In the genomic region with DNA sequence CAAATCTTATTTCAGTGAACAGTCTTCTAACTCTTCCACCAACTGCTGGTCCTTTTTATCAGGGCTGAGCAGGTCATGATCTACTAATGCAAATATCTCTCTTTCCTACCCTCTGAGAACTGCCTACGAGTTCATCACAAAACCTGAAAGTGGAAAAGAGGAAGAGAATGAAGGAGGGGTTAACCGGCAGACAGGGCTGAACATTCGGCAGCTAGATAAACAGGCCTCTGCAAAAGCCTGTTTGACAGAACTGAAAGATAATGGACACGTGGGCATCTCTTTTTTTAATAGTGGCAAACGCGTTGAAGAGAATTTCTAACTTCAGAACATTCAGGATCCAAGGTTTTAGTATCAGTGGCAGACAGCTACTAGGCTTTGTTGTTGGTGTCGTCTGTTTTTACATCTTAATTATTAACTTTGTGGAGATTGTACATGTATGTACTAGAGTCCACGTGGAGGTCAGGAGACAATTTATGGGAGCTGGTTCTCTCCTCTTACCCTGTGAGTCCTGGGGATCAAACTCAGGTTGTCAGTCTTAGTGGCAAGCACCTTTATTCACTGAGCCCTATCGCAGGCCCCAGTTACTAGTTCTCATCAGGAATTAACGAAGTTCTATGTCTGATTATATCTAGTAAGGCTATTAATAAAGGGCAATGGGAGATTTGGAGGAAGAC, we compare ENCODE assay signal across 10 mouse cellular contexts. TPM values are rescaled to one million over a fixed set of nuclear protein-coding genes. Genes with fewer than 3 reads are reported as not detected.
DNase-seq lines count a peak whose midpoint lies in the region; ATAC-seq and TF ChIP-seq lines count a peak whose summit lies in the region.
"Had no signal": no experiment of that assay in that cellular context is flagged by ENCODE, and none has a peak within 500 bp of the region (broad histone marks: within the 10 kb centered on the region; RNA-seq: fewer than 3 reads in every experiment).

No protein-coding gene starts in this region.

- 54% methylated on average over 10 of the region's 10 CpGs for WGBS in heart, embryonic 10.5 days
- 84% methylated on average over 10 of the region's 10 CpGs for WGBS in forebrain, postnatal 0 days

- no peaks in the 10 kb centered on the region for H3K27me3 ChIP-seq in heart, embryonic 10.5 days (ENCODE audit: insufficient read depth, poor library complexity, severe bottlenecking)
- H3K27me3 ChIP-seq in forebrain, postnatal 0 days (ENCODE audit: insufficient read depth, low read length) = no peaks in the 10 kb centered on the region

- H3K27ac ChIP-seq in heart, embryonic 10.5 days = no peak overlapping the region
- no peak overlapping the region for H3K27ac ChIP-seq in forebrain, postnatal 0 days (ENCODE audit: low read depth, low read length)

- peak overlapping the region; percentile 31; the same call in 1 of the 2 replicates for H3K9ac ChIP-seq in forebrain, postnatal 0 days

- peak overlapping the region; percentile 59 for H3K4me2 ChIP-seq in forebrain, postnatal 0 days (ENCODE audit: low read depth)

- H3K4me3 ChIP-seq in heart, embryonic 10.5 days = peak overlapping the region; percentile 95; the same call in 1 of the 2 replicates
- peak overlapping the region; percentile 97; the same call in 1 of the 2 replicates for H3K4me3 ChIP-seq in forebrain, postnatal 0 days (ENCODE audit: low read depth, low read length)

- no peaks in the 10 kb centered on the region for H3K9me3 ChIP-seq in heart, embryonic 10.5 days
- H3K9me3 ChIP-seq in forebrain, postnatal 0 days (ENCODE audit: low read length) = no peaks in the 10 kb centered on the region

- ATAC-seq in forebrain, postnatal 0 days = no peak
- peak; percentile 54 for ATAC-seq in megakaryocyte, adult 5-6 weeks (ENCODE audit: poor library complexity, severe bottlenecking)

- H3K4me1 ChIP-seq in heart, embryonic 10.5 days = peaks cover 23% of the 10 kb centered on the region
- H3K4me1 ChIP-seq in forebrain, postnatal 0 days (ENCODE audit: insufficient read depth) = 0 out of 2 replicates have a peak, but pooled peaks cover 7% of the 10 kb centered on the region

- no peaks in the 10 kb centered on the region for H3K36me3 ChIP-seq in heart, embryonic 10.5 days
- H3K36me3 ChIP-seq in forebrain, postnatal 0 days (ENCODE audit: insufficient read depth) = no peaks in the 10 kb centered on the region

- no peak for DNase-seq in heart, embryonic 10.5 days (ENCODE audit: low spot score)
- no peak for DNase-seq in heart, adult 8-10 months (ENCODE audit: low spot score)
- peak; percentile 63 to 72 for DNase-seq in B cell, adult 2 months
- DNase-seq in forebrain, postnatal 0 days = no peak
- no peak for DNase-seq in layer of hippocampus, adult 11-12 months (ENCODE audit: low spot score)
- DNase-seq in cerebellum, postnatal 4 days (ENCODE audit: low spot score in 2 of 2) = no peak
- DNase-seq in cerebellum, postnatal 14 days = no peak
- DNase-seq: cerebellum, adult 11 months; thymus, postnatal 36 days had no signal

- no peak for TF ChIP-seq CTCF in forebrain, postnatal 0 days (IDR thresholded peaks at IDR 0.05; ENCODE audit: low read depth)

RNA-seq across cellular contexts. Expression of a gene that starts 2.3 kb away (rescaled TPM):
- polyA plus RNA-seq in heart, embryonic 10.5 days (2016; fragmentation: Nextera tagmentation; extraction: Ambion mirVana) = 14.1 and 18.6 TPM in 2 replicates
- total RNA-seq in heart, adult 8-10 months (2022) = 10 to 100 TPM; 39.1 to 57.5 (median 49.1) TPM
- total RNA-seq in forebrain, postnatal 0 days (2014; rRNA removed) = 86.8 and 92.0 TPM in 2 replicates
- polyA plus RNA-seq in forebrain, postnatal 0 days (2015; fragmentation: Nextera tagmentation; extraction: Ambion mirVana) = 41.3 and 49.7 TPM in 2 replicates
- 95.9 and 115 TPM in 2 replicates for total RNA-seq in megakaryocyte, adult 5-6 weeks (2015)
- total RNA-seq in megakaryocyte, adult 5-6 weeks (2017) = 37.2 and 62.2 TPM in 2 replicates

RNA-seq across cellular contexts. Expression of a gene that starts 24.5 kb away (rescaled TPM):
- polyA plus RNA-seq in heart, embryonic 10.5 days (2016; fragmentation: Nextera tagmentation; extraction: Ambion mirVana) = 3.3 and 6.4 TPM in 2 replicates
- total RNA-seq in heart, adult 8-10 months (2022) = not detected
- total RNA-seq in forebrain, postnatal 0 days (2014; rRNA removed) = 28.1 and 29.8 TPM in 2 replicates
- polyA plus RNA-seq in forebrain, postnatal 0 days (2015; fragmentation: Nextera tagmentation; extraction: Ambion mirVana) = 8.2 and 9.1 TPM in 2 replicates
- not detected in 2 replicates for total RNA-seq in megakaryocyte, adult 5-6 weeks (2015)
- not detected in 2 replicates for total RNA-seq in megakaryocyte, adult 5-6 weeks (2017)

Comparison
In these comparisons a context has a peak if more than half of its experiments do, and no peak if none do; other contexts are left out.
1. DNase-seq: peak in B cell, adult 2 months (2 of 2); none in heart, embryonic 10.5 days (single experiment), heart, adult 8-10 months (single experiment), forebrain, postnatal 0 days (single experiment), layer of hippocampus, adult 11-12 months (single experiment), cerebellum, postnatal 4 days (0 of 2) and cerebellum, postnatal 14 days (0 of 2).
2. RNA of a gene that starts 24.5 kb away (total RNA-seq): 28.1 to 29.8 TPM in forebrain, postnatal 0 days; not detected in heart, adult 8-10 months and not detected in megakaryocyte, adult 5-6 weeks; every median in the first group is over 10 times any median in the second.